Mouse (Mus musculus) heart, embryonic 10.5 days (tissue): ENCODE data around the gene Cryab. TPM values are rescaled to one million over a fixed set of nuclear protein-coding genes. Genes with fewer than 3 reads are reported as not detected.
A peak's percentile ranks its signal among the peaks of the same experiment; 100 is the strongest.

ENCODE experiments used
- DNase-seq: peaks from one replicate; pipeline ENCODE4 v3.0.0-alpha.2; 2017; ENCODE audit warnings: low spot score
- H3K27ac ChIP-seq: fragments of 300-500 bp; sonication (generic); 2 replicates; pipeline ENCODE4 v1.5.1; 2016; ENCODE audit warnings: mild to moderate bottlenecking
- H3K27me3 ChIP-seq: fragments of 300-500 bp; sonication (generic); 2 replicates; pipeline ENCODE4 v1.6.1; 2016; ENCODE audit warnings: mild to moderate bottlenecking; ENCODE audit not compliant: poor library complexity, insufficient read depth, severe bottlenecking
- H3K36me3 ChIP-seq: fragments of 300-500 bp; sonication (generic); 2 replicates; pipeline ENCODE4 v1.6.1; 2016; ENCODE audit warnings: mild to moderate bottlenecking, moderate library complexity
- H3K4me1 ChIP-seq: fragments of 300-500 bp; sonication (generic); 2 replicates; pipeline ENCODE4 v1.6.1; 2016; ENCODE audit warnings: mild to moderate bottlenecking
- H3K4me3 ChIP-seq: fragments of 300-500 bp; sonication (generic); 2 replicates; pipeline ENCODE4 v1.5.1; 2016; ENCODE audit warnings: mild to moderate bottlenecking, moderate library complexity
- H3K9me3 ChIP-seq: fragments of 300-500 bp; sonication (generic); 2 replicates; pipeline ENCODE4 v1.6.1; 2016; ENCODE audit warnings: mild to moderate bottlenecking, moderate library complexity
- WGBS: fragments of 180-500 bp; shearing (Covaris S2); methylation state at CpG from one replicate; pipeline ENCODE4 v1.1.7; 2016; 5-methylcytosine and 5-hydroxymethylcytosine counted together
- polyA plus RNA-seq: library from polyadenylated mRNA; unstranded; fragments of >200 nt; fragmentation: Nextera tagmentation; extraction: Ambion mirVana; gene quantifications from 2 replicates; pipeline ENCODE4 v1.2.1, GENCODE M21; 2016

Gene Cryab
- polyA plus RNA-seq, 1 experiment from 2014 or later: 483 TPM

DNA sequence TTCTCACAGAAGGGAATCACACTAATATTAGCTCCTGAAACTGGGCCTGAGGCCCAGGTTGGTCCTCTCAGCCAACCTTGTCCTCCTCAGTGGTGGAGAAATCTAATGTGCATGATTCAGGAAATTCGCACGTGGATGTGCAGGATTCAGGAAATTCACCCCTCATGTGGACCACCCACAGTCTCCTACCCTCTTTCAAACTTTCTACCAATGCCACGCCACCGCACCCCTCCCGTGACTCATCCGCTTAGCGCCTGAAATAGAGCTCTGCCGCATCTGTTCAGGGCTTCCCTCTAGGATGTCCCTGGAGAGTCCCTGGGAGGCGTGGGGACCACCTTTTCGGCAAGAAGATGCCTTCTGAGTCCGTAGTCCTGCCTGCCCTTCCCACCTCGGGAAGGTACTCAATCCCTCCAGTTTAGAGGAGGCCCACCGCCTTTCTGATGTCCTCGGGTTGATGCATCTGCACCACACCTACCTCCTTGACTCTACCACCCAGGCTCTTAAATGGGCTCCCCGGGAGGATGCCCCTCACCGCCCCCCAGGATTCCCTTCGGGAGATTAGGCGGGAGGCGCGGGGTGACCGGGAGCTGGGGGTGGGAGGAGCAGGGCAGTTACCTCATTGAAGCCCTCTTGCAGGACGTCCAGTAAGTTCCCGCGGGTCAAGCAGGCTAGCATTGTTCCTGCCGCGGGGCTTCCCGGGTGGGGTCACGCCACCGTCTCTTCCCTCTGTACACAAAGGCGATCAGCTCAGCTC is 23.8 kb upstream of the Cryab start:
- H3K27me3 ChIP-seq: no peaks in the 10 kb centered on the region
- H3K4me1 ChIP-seq: peaks cover 59% of the 10 kb centered on the region
- H3K27ac ChIP-seq: peak overlapping the region; percentile 89
- peak overlapping the region; percentile 75 for H3K4me3 ChIP-seq
- no peak for DNase-seq
- H3K9me3 ChIP-seq: no peaks in the 10 kb centered on the region
- whole genome bisulfite sequencing: 6% methylated on average over 30 of the region's 30 CpGs
- H3K36me3 ChIP-seq: no peaks in the 10 kb centered on the region

DNA sequence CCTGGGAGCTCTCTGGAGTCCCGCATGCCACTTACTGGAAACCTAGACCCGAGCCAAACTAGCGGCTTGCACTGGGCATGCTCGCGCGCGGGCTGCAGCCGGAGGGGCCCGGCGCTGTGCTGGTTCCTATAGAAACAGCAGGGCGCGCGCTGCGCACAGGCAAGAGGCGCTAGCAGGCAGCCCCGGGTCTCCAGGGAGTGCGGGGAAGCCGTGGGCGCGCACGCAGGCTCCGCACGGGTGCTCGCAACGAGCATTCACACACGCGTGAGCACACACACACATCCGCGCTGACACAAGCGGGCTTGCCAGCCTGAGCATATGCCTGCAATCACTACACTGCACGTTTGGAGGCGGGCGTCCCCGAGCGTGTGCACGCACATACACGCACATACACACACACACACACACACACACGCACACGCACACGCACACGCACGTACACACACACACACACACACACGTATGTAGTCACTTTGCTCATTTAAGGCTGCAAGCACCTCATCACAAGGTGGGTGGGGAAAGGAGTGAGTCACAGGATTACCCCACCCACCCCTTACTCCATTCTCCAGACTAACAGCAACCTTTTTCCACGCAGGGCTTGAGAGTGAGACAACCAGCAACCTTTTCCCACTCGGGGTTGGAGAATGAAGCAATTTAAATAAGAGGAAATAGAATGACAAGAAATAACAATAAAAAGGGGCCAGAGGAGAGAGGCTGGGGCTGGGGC is 23.0 kb upstream of the Cryab start:
- H3K4me3 ChIP-seq: peak overlapping the region; percentile 75
- no peaks in the 10 kb centered on the region for H3K27me3 ChIP-seq
- peaks cover 61% of the 10 kb centered on the region for H3K4me1 ChIP-seq
- H3K27ac ChIP-seq: peak overlapping the region; percentile 89
- no peaks in the 10 kb centered on the region for H3K9me3 ChIP-seq
- under 1% methylated on average over 45 of the region's 45 CpGs for WGBS
- no peaks in the 10 kb centered on the region for H3K36me3 ChIP-seq
- peak; percentile 91 for DNase-seq

DNA sequence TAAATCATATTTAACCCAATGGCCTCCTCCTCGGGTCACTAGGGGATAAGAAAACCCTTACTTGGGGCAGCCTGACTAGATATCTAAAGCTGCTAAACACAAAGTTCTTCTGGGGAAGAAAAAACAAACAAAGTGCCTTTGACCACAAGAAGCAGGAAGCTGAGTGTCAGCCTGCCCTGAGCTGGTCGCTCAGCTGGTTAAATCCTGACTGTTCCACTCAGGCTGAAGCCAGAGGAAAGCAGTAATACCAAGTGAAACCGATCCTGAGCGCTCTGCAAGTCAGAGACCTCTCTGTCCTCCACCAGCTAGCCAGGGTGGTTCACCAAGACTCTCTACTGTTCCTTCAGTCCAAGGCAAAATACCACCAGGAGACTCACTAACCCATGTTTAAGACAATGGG is 21.5 kb upstream of the Cryab start:
- H3K4me3 ChIP-seq: no peak overlapping the region
- 35% methylated on average over 4 of the region's 4 CpGs for WGBS
- no peaks in the 10 kb centered on the region for H3K36me3 ChIP-seq
- H3K4me1 ChIP-seq: peaks cover 51% of the 10 kb centered on the region
- H3K9me3 ChIP-seq: no peaks in the 10 kb centered on the region
- no peak for DNase-seq
- no peak overlapping the region for H3K27ac ChIP-seq
- H3K27me3 ChIP-seq: no peaks in the 10 kb centered on the region

DNA sequence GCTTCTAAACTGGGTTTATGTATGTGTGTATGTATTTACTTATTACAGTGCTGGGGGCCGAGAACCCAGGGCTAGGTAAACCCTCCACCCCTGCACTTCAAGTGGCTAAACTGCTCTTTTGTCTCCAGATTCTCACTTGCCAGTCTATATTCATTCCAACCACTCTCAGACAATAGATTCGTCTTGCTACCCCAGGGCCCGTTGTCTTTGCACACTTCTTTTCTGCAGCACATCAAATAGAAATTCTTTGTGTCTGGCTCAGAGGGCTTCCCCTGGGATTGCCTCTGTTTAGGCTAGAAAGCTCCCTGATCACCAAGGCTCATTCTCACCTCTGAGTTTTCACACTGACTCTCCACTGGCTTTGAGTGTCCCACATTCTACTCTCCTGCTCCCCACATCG is 18.6 kb upstream of the Cryab start:
- DNase-seq: no peak
- WGBS: 36% methylated on average over 4 of the region's 4 CpGs
- Histone ChIP-seq H3K4me3 (no peak overlapping the region), H3K9me3 (no peaks in the 10 kb centered on the region), H3K27me3 (no peaks in the 10 kb centered on the region), H3K36me3 (no peaks in the 10 kb centered on the region), H3K4me1 (peaks cover 27% of the 10 kb centered on the region), H3K27ac (no peak overlapping the region)

- 10% methylated on average over 9 of the region's 9 CpGs for WGBS
These were observed 16.1 kb upstream of the Cryab start for GRCm38 (mm10) chr9:50734989-50735388.

GRCm38 (mm10) chr9:50738914-50739870 is 11.9 kb upstream of the Cryab start, which contains the start of gene Dixdc1:
TSS of gene Dixdc1 (minus strand) at chr9:50739517.
- H3K9me3 ChIP-seq: no peaks in the 10 kb centered on the region
- peak; percentile 99 for DNase-seq
- H3K4me1 ChIP-seq: peaks cover 17% of the 10 kb centered on the region
- H3K27me3 ChIP-seq: no peaks in the 10 kb centered on the region
- H3K4me3 ChIP-seq: peak within 1 kb of the TSS; percentile 57
- 11% methylated on average over 36 of the region's 36 CpGs for WGBS
- peak within 1 kb of the TSS; percentile 72; the same call in 1 of the 2 replicates for H3K27ac ChIP-seq
- 0 out of 2 replicates have a peak, but pooled peaks cover 3% of the 10 kb centered on the region for H3K36me3 ChIP-seq

More at GRCm38 (mm10) chr9:50734989-50735388, 16.1 kb upstream of the Cryab start:
- Histone ChIP-seq H3K27ac (no peak overlapping the region), H3K9me3 (no peaks in the 10 kb centered on the region), H3K4me1 (peaks cover 24% of the 10 kb centered on the region), H3K4me3 (no peak overlapping the region), H3K27me3 (no peaks in the 10 kb centered on the region), H3K36me3 (no peaks in the 10 kb centered on the region)
- DNase-seq: no peak

- WGBS: 78% methylated on average over 14 of the region's 14 CpGs
These were observed 10.0 kb upstream of the Cryab start for GRCm38 (mm10) chr9:50740867-50741784.

GRCm38 (mm10) chr9:50742261-50742660 is 8.9 kb upstream of the Cryab start:
- H3K27ac ChIP-seq: no peak overlapping the region
- no peak overlapping the region for H3K4me3 ChIP-seq
- H3K27me3 ChIP-seq: no peaks in the 10 kb centered on the region
- WGBS: 82% methylated on average over 3 of the region's 3 CpGs
- 0 out of 2 replicates have a peak, but pooled peaks cover 3% of the 10 kb centered on the region for H3K36me3 ChIP-seq
- no peak for DNase-seq
- H3K9me3 ChIP-seq: no peaks in the 10 kb centered on the region
- peaks cover 27% of the 10 kb centered on the region for H3K4me1 ChIP-seq

More at GRCm38 (mm10) chr9:50740867-50741784, 10.0 kb upstream of the Cryab start:
- H3K27me3 ChIP-seq: no peaks in the 10 kb centered on the region
- no peak overlapping the region for H3K4me3 ChIP-seq
- peaks cover 19% of the 10 kb centered on the region for H3K4me1 ChIP-seq
- H3K9me3 ChIP-seq: no peaks in the 10 kb centered on the region
- H3K27ac ChIP-seq: no peak overlapping the region
- 0 out of 2 replicates have a peak, but pooled peaks cover 3% of the 10 kb centered on the region for H3K36me3 ChIP-seq
- no peak for DNase-seq

DNA sequence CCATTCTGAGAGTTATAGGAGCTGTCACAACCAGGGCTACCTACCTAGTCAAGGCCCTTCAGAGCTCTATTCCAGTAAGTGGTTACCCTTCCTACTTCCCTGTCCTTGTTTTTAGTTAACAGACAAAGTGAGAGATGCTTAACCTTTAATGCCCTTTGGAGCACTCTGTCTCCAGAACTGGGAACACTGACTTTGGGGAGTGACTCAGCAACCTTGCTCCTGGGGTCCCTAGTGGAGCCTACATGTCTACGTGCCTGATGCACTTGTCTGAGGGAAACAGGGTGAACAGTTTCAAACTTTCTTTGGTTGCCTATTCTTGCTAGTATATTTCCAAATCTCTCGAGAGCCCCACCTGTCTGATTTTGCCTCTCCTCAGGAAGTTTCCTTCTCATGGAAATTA is 8.4 kb upstream of the Cryab start:
- no peak overlapping the region for H3K27ac ChIP-seq
- no peaks in the 10 kb centered on the region for H3K27me3 ChIP-seq
- H3K4me1 ChIP-seq: peaks cover 28% of the 10 kb centered on the region
- no peaks in the 10 kb centered on the region for H3K9me3 ChIP-seq
- 64% methylated on average over 2 of the region's 2 CpGs for WGBS
- no peak overlapping the region for H3K4me3 ChIP-seq
- DNase-seq: no peak
- 0 out of 2 replicates have a peak, but pooled peaks cover 3% of the 10 kb centered on the region for H3K36me3 ChIP-seq

GRCm38 (mm10) chr9:50745806-50746205 is 5.3 kb upstream of the Cryab start:
- H3K27ac ChIP-seq: peak overlapping the region; percentile 87
- WGBS: 14% methylated on average over 7 of the region's 7 CpGs
- H3K4me3 ChIP-seq: peak overlapping the region; percentile 62
- H3K9me3 ChIP-seq: no peaks in the 10 kb centered on the region
- H3K27me3 ChIP-seq: no peaks in the 10 kb centered on the region
- DNase-seq: no peak
- H3K4me1 ChIP-seq: peaks cover 36% of the 10 kb centered on the region
- H3K36me3 ChIP-seq: 0 out of 2 replicates have a peak, but pooled peaks cover 2% of the 10 kb centered on the region

DNA sequence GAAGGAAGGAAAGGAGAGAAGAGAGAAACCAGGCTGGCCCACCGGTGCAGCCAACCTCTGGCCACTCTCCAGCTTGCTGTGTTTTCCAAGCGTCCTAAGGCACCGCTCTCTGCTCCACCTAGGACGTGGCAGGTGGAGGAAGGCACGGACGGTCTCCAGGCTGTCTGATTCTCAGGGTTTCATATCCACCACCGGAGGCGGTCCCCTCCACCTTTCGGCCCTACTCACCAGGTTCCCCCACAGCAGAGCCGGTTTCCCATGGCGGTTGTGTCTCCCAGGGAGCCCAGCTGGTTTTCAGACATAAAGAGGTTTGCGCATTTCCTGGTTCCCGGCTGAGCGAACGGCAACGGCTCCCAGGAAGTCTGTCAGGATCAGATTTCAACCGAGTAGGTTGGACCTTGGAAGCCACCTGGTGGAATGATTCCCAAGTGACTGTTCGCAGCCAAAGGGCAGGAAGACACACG is 4.9 kb upstream of the Cryab start, which contains the start of gene 2310030G06Rik:
Gene 2310030G06Rik (minus strand): TSS at position 323 of the 464 bp plus-strand sequence.
- 2% methylated on average over 19 of the region's 19 CpGs for WGBS
- Histone ChIP-seq H3K36me3 (no peaks in the 10 kb centered on the region), H3K27ac (peak within 1 kb of the TSS; percentile 87), H3K4me1 (peaks cover 39% of the 10 kb centered on the region), H3K9me3 (no peaks in the 10 kb centered on the region), H3K4me3 (peak within 1 kb of the TSS; percentile 62), H3K27me3 (no peaks in the 10 kb centered on the region)
- DNase-seq: peak; percentile 80
